In genomic region chr10:59166104-59166944, GRCm38 (mm10) we compare ENCODE assay signal across 7 mouse cellular contexts. TPM values are rescaled to one million over a fixed set of nuclear protein-coding genes. Genes with fewer than 3 reads are reported as not detected.
DNase-seq lines count a peak whose midpoint lies in the region; TF ChIP-seq lines count a peak whose summit lies in the region.

No protein-coding gene starts in this region.

- TF ChIP-seq CTCF in bone marrow, adult 2 months (IDR thresholded peaks at IDR 0.05; ENCODE audit: control insufficient read depth, insufficient read depth, low read length): peak; percentile 46
- peak; percentile 43; the same call in 1 of the 2 replicates for TF ChIP-seq CTCF in embryonic fibroblast, embryonic 13.5 days (IDR thresholded peaks at IDR 0.05; ENCODE audit: borderline replicate concordance, insufficient read depth, low read length)
- TF ChIP-seq CTCF in liver, adult 2 months (IDR thresholded peaks at IDR 0.05; ENCODE audit: low read depth, low read length): peak; percentile 59

- H3K4me3 ChIP-seq in bone marrow, adult 2 months (replicated peaks; ENCODE audit: control insufficient read depth, low read depth, low read length): no peak overlapping the region
- no peak overlapping the region for H3K4me3 ChIP-seq in embryonic fibroblast, embryonic 13.5 days (ENCODE audit: insufficient read depth, low read length)
- H3K4me3 ChIP-seq in liver, adult 2 months (ENCODE audit: insufficient read depth, low read depth, low read length): no peak overlapping the region

- H3K27me3 ChIP-seq in liver, adult 2 months (ENCODE audit: control insufficient read depth, insufficient read depth, low read length): no peaks in the 10 kb centered on the region

- WGBS in bone marrow, adult 2 months: 66% methylated on average over 14 of the region's 14 CpGs
- 82% methylated on average over 14 of the region's 14 CpGs for WGBS in liver, adult 2 months

- no peaks in the 10 kb centered on the region for H3K79me2 ChIP-seq in liver, adult 2 months (ENCODE audit: control insufficient read depth, insufficient read depth, low read length)

- H3K9ac ChIP-seq in liver, adult 2 months (ENCODE audit: low read depth, low read length): no peak overlapping the region

- no peak overlapping the region for H3K27ac ChIP-seq in bone marrow, adult 2 months (ENCODE audit: control insufficient read depth, insufficient read depth, low read depth, low read length, poor library complexity)
- H3K27ac ChIP-seq in embryonic fibroblast, embryonic 13.5 days (ENCODE audit: insufficient read depth, low read length): no peak overlapping the region
- no peak overlapping the region for H3K27ac ChIP-seq in liver, adult 2 months (replicated peaks; ENCODE audit: insufficient read depth, low read depth, low read length)

- peak; percentile 54 for DNase-seq in urinary bladder, postnatal 14 days (ENCODE audit: low spot score)
- no peak for DNase-seq in urinary bladder, postnatal 10 days (ENCODE audit: low spot score)
- peak; percentile 40 to 58 for DNase-seq in kidney, adult 8-10 months
- peak; percentile 35 for DNase-seq in liver, adult 2 months (ENCODE audit: extremely low read depth, low read depth, low spot score)
- peak; percentile 29 for DNase-seq in retina, postnatal 7 days (ENCODE audit: low read depth, low spot score)

- TF ChIP-seq POLR2A in bone marrow, adult 2 months (IDR thresholded peaks at IDR 0.05; ENCODE audit: borderline replicate concordance, control insufficient read depth, low read depth, low read length): no peak
- no peak for TF ChIP-seq POLR2A in embryonic fibroblast, embryonic 13.5 days (IDR thresholded peaks at IDR 0.05; ENCODE audit: low read depth, low read length)
- no peak for TF ChIP-seq POLR2A in liver, adult 2 months (IDR thresholded peaks at IDR 0.05; ENCODE audit: extremely low read depth, insufficient read depth, low read length)

- peaks cover 8% of the 10 kb centered on the region for H3K36me3 ChIP-seq in liver, adult 2 months (ENCODE audit: control insufficient read depth, insufficient read depth, low read length)

- H3K4me1 ChIP-seq in bone marrow, adult 2 months (ENCODE audit: control insufficient read depth, insufficient read depth, low read length): no peaks in the 10 kb centered on the region
- H3K4me1 ChIP-seq in embryonic fibroblast, embryonic 13.5 days (ENCODE audit: control insufficient read depth, insufficient read depth, low read length): no peaks in the 10 kb centered on the region
- H3K4me1 ChIP-seq in liver, adult 2 months (ENCODE audit: control insufficient read depth, insufficient read depth, low read length): peaks cover 3% of the 10 kb centered on the region; the same call in 1 of the 2 replicates

RNA-seq across cellular contexts. Expression of gene Sept10, which starts 55.3 kb away (rescaled TPM):
- polyA plus RNA-seq in bone marrow, adult 2 months (2011; ENCODE audit: insufficient read depth, insufficient read length, low replicate concordance, missing spikeins): 3.8 and 5.7 TPM in 2 replicates
- 30.1 and 31.4 TPM in 2 replicates for polyA plus RNA-seq in embryonic fibroblast, embryonic 13.5 days (2011; ENCODE audit: insufficient read length, low read depth, missing spikeins)
- 16.0 and 18.7 TPM in 2 replicates for total RNA-seq in liver, adult 2 months (2014; rRNA removed)
- polyA plus RNA-seq in liver, adult 2 months (2012; rRNA removed): 5.2 and 6.7 TPM in 2 replicates

RNA-seq across cellular contexts. Expression of gene Sowahc, which starts 55.4 kb away (rescaled TPM):
- 1.1 and 3.1 TPM in 2 replicates for polyA plus RNA-seq in bone marrow, adult 2 months (2011; ENCODE audit: insufficient read depth, insufficient read length, low replicate concordance, missing spikeins)
- polyA plus RNA-seq in embryonic fibroblast, embryonic 13.5 days (2011; ENCODE audit: insufficient read length, low read depth, missing spikeins): 4.4 and 5.8 TPM in 2 replicates
- 4.9 and 5.2 TPM in 2 replicates for total RNA-seq in liver, adult 2 months (2014; rRNA removed)
- polyA plus RNA-seq in liver, adult 2 months (2012; rRNA removed): 1.2 TPM in 2 replicates
